Mouse (Mus musculus) liver, embryonic 14.5 days (tissue): Measurements from ENCODE around the gene Tmem92.

ENCODE experiments used
- CTCF ChIP-seq: IDR thresholded peaks from 2 replicates; pipeline ENCODE4 v1.5.1; 2016; ENCODE audit warnings: antibody characterized with exemption, low read depth, control low read depth
- EP300 ChIP-seq: IDR thresholded peaks from 2 replicates; pipeline ENCODE4 v1.6.1; 2016; ENCODE audit warnings: antibody characterized with exemption, low read depth

DNA sequence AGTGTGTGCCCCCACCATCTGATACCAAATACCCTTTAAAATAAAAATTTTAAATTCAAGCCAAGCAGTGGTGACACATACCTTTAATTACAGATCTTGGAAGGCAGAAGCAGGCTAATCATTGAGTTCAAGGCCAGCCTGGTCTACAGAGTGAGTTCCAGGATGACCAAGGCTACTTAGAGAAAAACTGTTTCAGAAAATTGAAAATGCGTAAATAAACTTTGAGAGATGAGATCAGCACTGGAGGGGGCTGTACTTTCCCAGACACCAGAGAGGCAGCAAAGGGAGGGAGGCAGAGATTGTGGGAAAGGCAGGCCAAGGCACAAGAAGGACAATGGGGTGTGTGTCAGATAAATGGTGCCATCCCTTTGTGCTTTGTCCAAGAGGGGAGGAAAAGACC, 20.2 kb downstream of the Tmem92 start:
- TF ChIP-seq CTCF (no peak), EP300 (no peak)
